In the genomic region with DNA sequence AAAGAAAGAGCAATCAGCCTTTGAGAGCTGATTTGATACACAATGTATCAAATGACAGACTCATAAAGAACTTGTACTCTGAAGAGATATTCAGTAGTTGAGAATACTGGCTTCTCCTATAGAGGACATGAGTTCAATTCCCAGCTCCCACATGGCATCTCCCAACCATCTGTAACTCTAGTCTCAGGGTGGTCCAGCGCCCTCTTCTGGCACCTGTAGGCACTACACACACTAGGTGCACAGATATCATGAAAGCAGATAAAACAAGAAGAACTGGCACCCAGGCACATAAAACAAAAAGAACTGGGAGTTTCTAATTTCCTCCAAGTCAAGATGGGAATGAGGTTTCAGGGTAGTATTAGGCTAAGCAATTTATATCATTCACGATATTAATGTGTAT, we compare ENCODE assay signal across 20 mouse cellular contexts. TPM values are rescaled to one million over a fixed set of nuclear protein-coding genes. Genes with fewer than 3 reads are reported as not detected.
DNase-seq lines count a peak whose midpoint lies in the region; ATAC-seq and TF ChIP-seq lines count a peak whose summit lies in the region.
"Had no signal": no experiment of that assay in that cellular context is flagged by ENCODE, and none has a peak within 500 bp of the region (broad histone marks: within the 10 kb centered on the region; RNA-seq: fewer than 3 reads in every experiment).

No protein-coding gene starts in this region.

- POLR2A ChIA-PET in Patski (lab: Charles Lee): no interaction called here

- H3K36me3 ChIP-seq in testis, adult 2 months (ENCODE audit: control insufficient read depth, insufficient read depth, low read length): no peaks in the 10 kb centered on the region
- no peaks in the 10 kb centered on the region for H3K36me3 ChIP-seq in small intestine, adult 2 months (ENCODE audit: control insufficient read depth, insufficient read depth, low read length)
- H3K36me3 ChIP-seq: forebrain, embryonic 10.5 days; heart, embryonic 12.5 days; liver, embryonic 13.5 days had no signal

- 73% methylated on average over 2 of the region's 2 CpGs for WGBS in small intestine, adult 2 months

- no peak overlapping the region for H3K27ac ChIP-seq in layer of hippocampus, adult 2 months
- no peak overlapping the region for H3K27ac ChIP-seq in testis, adult 2 months (ENCODE audit: control insufficient read depth, insufficient read depth, low read depth, low read length)
- no peak overlapping the region for H3K27ac ChIP-seq in small intestine, adult 2 months (ENCODE audit: insufficient read depth, low read depth, low read length)
- H3K27ac ChIP-seq: forebrain, embryonic 10.5 days; hindbrain, embryonic 14.5 days; liver, embryonic 13.5 days had no signal

- H3K27me3 ChIP-seq in testis, adult 2 months (ENCODE audit: control insufficient read depth, insufficient read depth, low read length): no peaks in the 10 kb centered on the region
- peaks cover 7% of the 10 kb centered on the region for H3K27me3 ChIP-seq in Patski
- no peaks in the 10 kb centered on the region for H3K27me3 ChIP-seq in small intestine, adult 2 months (ENCODE audit: control insufficient read depth, insufficient read depth, low read length)
- H3K27me3 ChIP-seq: heart, embryonic 12.5 days; liver, embryonic 13.5 days had no signal

- CTCF ChIA-PET in Patski (lab: Charles Lee): no interaction called here

- no peak for TF ChIP-seq POLR2A in testis, adult 2 months (IDR thresholded peaks at IDR 0.05; ENCODE audit: control insufficient read depth, low read depth, low read length)
- TF ChIP-seq POLR2A in small intestine, adult 2 months (IDR thresholded peaks at IDR 0.05; ENCODE audit: low read depth, low read length): no peak

- DNase-seq in layer of hippocampus, adult 2 months (ENCODE audit: low spot score in 2 of 2): no peak
- no peak for DNase-seq in layer of hippocampus, postnatal 14 days (ENCODE audit: low spot score in 2 of 2)
- DNase-seq in testis, postnatal 10 days (ENCODE audit: low spot score): no peak
- no peak for DNase-seq in Patski (ENCODE audit: low read depth, low spot score)
- no peak for DNase-seq in heart, adult 8-10 months (ENCODE audit: low spot score)
- DNase-seq: adrenal gland, postnatal 14 days; cerebellum, adult 11-12 months; cerebellum, postnatal 36 days; heart, postnatal 14 days; kidney, adult 11 months; kidney, postnatal 10 days; liver, embryonic 13.5 days; thymus, adult 18-20 months had no signal

- TF ChIP-seq CTCF in layer of hippocampus, adult 2 months (conservative IDR thresholded peaks at IDR 0.05): peak; percentile 44
- peak; percentile 57; the same call in 1 of the 2 replicates for TF ChIP-seq CTCF in testis, adult 2 months (IDR thresholded peaks at IDR 0.05; ENCODE audit: control insufficient read depth, insufficient read depth, insufficient replicate concordance, low read depth, low read length)
- TF ChIP-seq CTCF in Patski (IDR thresholded peaks at IDR 0.05): peak; percentile 29
- peak; percentile 16; the same call in 1 of the 2 replicates for TF ChIP-seq CTCF in small intestine, adult 2 months (IDR thresholded peaks at IDR 0.05; ENCODE audit: extremely low read depth, insufficient read length, insufficient replicate concordance, low read depth, low read length)

- H3K4me1 ChIP-seq in testis, adult 2 months (ENCODE audit: control insufficient read depth, insufficient read depth, low read length): no peaks in the 10 kb centered on the region
- H3K4me1 ChIP-seq in small intestine, adult 2 months (ENCODE audit: control insufficient read depth, insufficient read depth, insufficient read length, low read length): no peaks in the 10 kb centered on the region
- H3K4me1 ChIP-seq: forebrain, embryonic 10.5 days; liver, embryonic 13.5 days had no signal

- in situ Hi-C loops in Patski (cut with MboI; ENCODE audit: low pct_unique_long_range_greater_than_20kb): no loop called here

- ATAC-seq in Patski: no peak
- no peak for ATAC-seq in monocyte, adult 5-6 weeks (replicated peaks; ENCODE audit: insufficient number of reproducible peaks, low FRiP score, low TSS enrichment, poor library complexity, severe bottlenecking)
- ATAC-seq: midbrain, embryonic 16.5 days had no signal

- no peak overlapping the region for H3K4me3 ChIP-seq in layer of hippocampus, adult 2 months
- H3K4me3 ChIP-seq in testis, adult 2 months (ENCODE audit: control insufficient read depth, low read depth, low read length): no peak overlapping the region
- no peak overlapping the region for H3K4me3 ChIP-seq in small intestine, adult 2 months (ENCODE audit: low read depth, low read length)
- H3K4me3 ChIP-seq: forebrain, embryonic 10.5 days; heart, embryonic 12.5 days; liver, embryonic 13.5 days had no signal

RNA-seq across cellular contexts. Expression of a gene that starts 52.3 kb away (rescaled TPM):
- total RNA-seq in layer of hippocampus, adult 2 months (2021): 1 to 10 TPM; 7.0 to 7.8 TPM
- total RNA-seq in layer of hippocampus, postnatal 14 days (2021): 1 to 10 TPM; 7.0 to 7.9 TPM
- polyA plus RNA-seq in testis, adult 2 months (2012; rRNA removed): 11.8 and 23.0 TPM in 2 replicates
- polyA plus RNA-seq in Patski (2021): 17.4 TPM
- polyA plus RNA-seq in small intestine, adult 2 months (2012; rRNA removed): 0.16 and 0.28 TPM in 2 replicates
- total RNA-seq in monocyte, adult 5-6 weeks (2017): 0.10 to 1.5 TPM (median 0.43 TPM) in 3 replicates
- 1 to 10 TPM in 2 of 4 experiments, under 1 TPM in 2; 0.83 to 1.2 (median 1.0) TPM for total RNA-seq in heart, adult 8-10 months (2022)

RNA-seq across cellular contexts. Expression of a gene that starts 52.4 kb away (rescaled TPM):
- total RNA-seq in layer of hippocampus, adult 2 months (2021): 10 to 100 TPM; 32.2 to 34.3 TPM
- 10 to 100 TPM; 28.7 to 31.3 TPM for total RNA-seq in layer of hippocampus, postnatal 14 days (2021)
- 4.8 and 5.4 TPM in 2 replicates for polyA plus RNA-seq in testis, adult 2 months (2012; rRNA removed)
- polyA plus RNA-seq in Patski (2021): 94.8 TPM
- polyA plus RNA-seq in small intestine, adult 2 months (2012; rRNA removed): 2.1 and 2.7 TPM in 2 replicates
- 2.6 to 6.1 TPM (median 3.1 TPM) in 3 replicates for total RNA-seq in monocyte, adult 5-6 weeks (2017)
- total RNA-seq in heart, adult 8-10 months (2022): 10 to 100 TPM; 15.6 to 19.6 (median 17.3) TPM
